Mouse (Mus musculus) thymus, adult 2 months (tissue): ENCODE results near the gene Rint1.

ENCODE experiments used
- CTCF ChIP-seq: fragments of 200-500 bp; IDR thresholded peaks from 2 replicates; pipeline ENCODE4 v1.5.1; 2012; ENCODE audit warnings: mild to moderate bottlenecking, control low read depth, low read length, moderate library complexity, borderline replicate concordance; ENCODE audit not compliant: control insufficient read depth, poor library complexity, insufficient read depth; ENCODE audit errors: extremely low read depth
- POLR2A ChIP-seq: fragments of 200-500 bp; IDR thresholded peaks from 2 replicates; pipeline ENCODE4 v1.6.1; 2012; ENCODE audit warnings: mild to moderate bottlenecking, low read length, control low read depth, moderate library complexity; ENCODE audit not compliant: control insufficient read depth, poor library complexity, insufficient read depth; ENCODE audit errors: extremely low read depth

DNA sequence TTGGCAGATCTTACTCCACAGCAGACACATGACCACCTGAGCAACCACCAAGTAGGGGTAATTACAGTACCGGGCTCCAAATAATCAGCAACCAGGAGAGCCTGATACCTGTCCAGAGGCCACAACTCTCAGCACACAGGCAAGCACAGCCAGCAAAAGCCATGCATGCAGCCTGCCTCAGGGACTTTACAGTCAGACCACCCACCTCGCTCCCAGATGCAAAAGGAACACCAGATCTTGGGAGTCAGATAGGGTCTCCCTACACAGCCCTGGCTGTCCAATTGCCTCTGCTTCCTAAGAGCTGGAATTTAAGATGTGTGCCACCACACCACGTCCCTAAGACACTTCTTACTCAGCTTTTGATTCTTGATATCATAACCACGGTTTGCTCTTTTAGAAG lies 6.3 kb upstream of the Rint1 start:
- no peak for TF ChIP-seq CTCF
- no peak for TF ChIP-seq POLR2A
